Mouse (Mus musculus) thymus, postnatal 14 days (tissue): ENCODE measurements around the gene Card19.
A peak's percentile ranks its signal among the peaks of the same experiment; 100 is the strongest.

Source experiments
- DNase-seq: peaks from one replicate; pipeline ENCODE4 v3.0.0; 2021

Gene Card19

GRCm38 (mm10) chr13:49192156-49192855, 23.5 kb downstream of the Card19 start:
- DNase-seq, result no peak

- no peak for DNase-seq
Measured at GRCm38 (mm10) chr13:49191673-49192035, 24.2 kb downstream of the Card19 start.

- no peak for DNase-seq
Measured at GRCm38 (mm10) chr13:49190876-49191672, 24.8 kb downstream of the Card19 start.

- DNase-seq, result no peak
Measured at GRCm38 (mm10) chr13:49189970-49190870, 25.6 kb downstream of the Card19 start.

GRCm38 (mm10) chr13:49188966-49189360, 26.9 kb downstream of the Card19 start:
- no peak for DNase-seq

GRCm38 (mm10) chr13:49188219-49188965, 27.4 kb downstream of the Card19 start:
- no peak for DNase-seq

- DNase-seq, result peak; percentile 82
Measured at GRCm38 (mm10) chr13:49187288-49188218, 28.3 kb downstream of the Card19 start, which contains the start of gene Ninj1. Ninj1 (plus strand) TSS chr13:49187485.

GRCm38 (mm10) chr13:49186798-49187287, 29.0 kb downstream of the Card19 start:
- DNase-seq, result no peak

GRCm38 (mm10) chr13:49183646-49184045, 32.2 kb downstream of the Card19 start:
- no peak for DNase-seq

GRCm38 (mm10) chr13:49183161-49183560, 32.7 kb downstream of the Card19 start:
- DNase-seq, result no peak

- DNase-seq, result no peak
Measured at GRCm38 (mm10) chr13:49181411-49181984, 34.3 kb downstream of the Card19 start.

GRCm38 (mm10) chr13:49180691-49181090, 35.1 kb downstream of the Card19 start:
- no peak for DNase-seq

GRCm38 (mm10) chr13:49180274-49180673, 35.6 kb downstream of the Card19 start:
- DNase-seq, result no peak

- no peak for DNase-seq
Measured at GRCm38 (mm10) chr13:49178839-49179585, 36.8 kb downstream of the Card19 start.

GRCm38 (mm10) chr13:49175509-49175908, 40.3 kb downstream of the Card19 start:
- DNase-seq, result no peak

- peak; percentile 83 for DNase-seq
Measured at GRCm38 (mm10) chr13:49172971-49173596, 42.8 kb downstream of the Card19 start.

GRCm38 (mm10) chr13:49172335-49172734, 43.5 kb downstream of the Card19 start:
- no peak for DNase-seq

- DNase-seq, result no peak
Measured at GRCm38 (mm10) chr13:49171729-49172128, 44.1 kb downstream of the Card19 start.

- no peak for DNase-seq
Measured at GRCm38 (mm10) chr13:49170623-49171022, 45.2 kb downstream of the Card19 start.
